Comparison of ENCODE assay signal across 26 mouse cellular contexts in the genomic region with DNA sequence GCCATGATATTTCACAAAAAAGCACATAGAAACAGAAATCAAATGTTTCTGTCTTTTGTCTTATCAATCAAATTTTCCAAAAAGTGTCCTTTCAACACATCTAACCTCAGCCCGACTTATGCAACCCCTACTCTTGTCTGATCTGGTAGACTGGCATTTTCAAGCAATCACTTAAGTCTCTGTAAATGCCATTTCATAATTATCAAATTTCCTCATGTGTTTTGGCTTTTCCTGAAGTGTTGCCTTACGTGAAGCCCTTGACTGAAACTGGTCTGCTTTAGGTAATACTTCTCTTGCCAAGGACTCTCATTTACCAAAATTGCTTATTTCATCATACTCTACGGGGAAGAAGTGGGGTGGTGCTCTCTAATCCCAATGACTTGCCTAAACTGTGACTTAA.
"Had no signal": no experiment of that assay in that cellular context is flagged by ENCODE, and none has a peak within 500 bp of the region (broad histone marks: within the 10 kb centered on the region; RNA-seq: fewer than 3 reads in every experiment).

No protein-coding gene starts in this region.

- DNase-seq: gastrocnemius, adult 2 months; gastrocnemius, postnatal 10 days; gastrocnemius, postnatal 25 days; heart, adult 11 months; heart, adult 2 months; heart, postnatal 14 days; heart, postnatal 36 days; kidney, adult 11 months; kidney, adult 2 months; kidney, adult 9 months; kidney, postnatal 14 days; kidney, postnatal 36 days; layer of hippocampus, adult 9-11 months; layer of hippocampus, postnatal 36 days; left cerebral cortex, postnatal 4 days had no signal

- ATAC-seq: hindbrain, postnatal 0 days; intestine, embryonic 16.5 days had no signal

- H3K4me1 ChIP-seq: heart, embryonic 13.5 days; heart, embryonic 15.5 days; hindbrain, embryonic 13.5 days; hindbrain, embryonic 15.5 days; kidney, embryonic 15.5 days; limb, embryonic 13.5 days; limb, embryonic 15.5 days had no signal

- H3K9me3 ChIP-seq: heart, embryonic 13.5 days; heart, embryonic 15.5 days; hindbrain, embryonic 13.5 days; hindbrain, embryonic 15.5 days; kidney, embryonic 15.5 days; limb, embryonic 13.5 days; limb, embryonic 15.5 days had no signal

- H3K27ac ChIP-seq: gastrocnemius, adult 2 months; heart, adult 2 months; heart, embryonic 13.5 days; heart, embryonic 15.5 days; hindbrain, embryonic 13.5 days; hindbrain, embryonic 15.5 days; hindbrain, postnatal 0 days; kidney, embryonic 15.5 days; kidney, postnatal 0 days; left cerebral cortex, adult 2 months; limb, embryonic 13.5 days; limb, embryonic 15.5 days had no signal

- H3K4me3 ChIP-seq: gastrocnemius, adult 2 months; heart, adult 2 months; heart, embryonic 13.5 days; heart, embryonic 15.5 days; hindbrain, embryonic 13.5 days; hindbrain, embryonic 15.5 days; kidney, embryonic 15.5 days; left cerebral cortex, adult 2 months; limb, embryonic 13.5 days; limb, embryonic 15.5 days had no signal

- H3K27me3 ChIP-seq: heart, embryonic 13.5 days; heart, embryonic 15.5 days; hindbrain, embryonic 13.5 days; hindbrain, embryonic 15.5 days; kidney, embryonic 15.5 days; limb, embryonic 13.5 days; limb, embryonic 15.5 days had no signal
